Mouse (Mus musculus) MEL (cell line): ENCODE results near the gene Phykpl. TPM values are rescaled to one million over a fixed set of nuclear protein-coding genes. Genes with fewer than 3 reads are reported as not detected.
A peak's percentile ranks its signal among the peaks of the same experiment; 100 is the strongest.

ENCODE experiments used
- DNase-seq: peaks from one replicate; pipeline ENCODE4 v3.0.0; 2011; ENCODE audit warnings: low read depth, low spot score
- H3K27ac ChIP-seq: 2 replicates; pipeline ENCODE4 v1.5.1; 2012; ENCODE audit warnings: low read depth, mild to moderate bottlenecking, control low read depth, low read length, moderate library complexity; ENCODE audit not compliant: control insufficient read depth
- H3K27me3 ChIP-seq, 2 experiments: fragments of 150-350 bp in 1 of 2; sonication (generic) in 1 of 2; 2 replicates each; pipeline ENCODE4 v1.6.1; 2012; ENCODE audit warnings: low read length in 2 of 2, mild to moderate bottlenecking in 2 of 2, improper control_type of control experiment in 1 of 2, moderate library complexity in 1 of 2; ENCODE audit not compliant: insufficient read depth in 2 of 2, control insufficient read depth in 1 of 2
- H3K36me3 ChIP-seq, 2 experiments: 2 replicates each; pipeline ENCODE4 v1.6.1; 2012 to 2014; ENCODE audit warnings: low read length in 2 of 2, improper control_type of control experiment in 1 of 2, inconsistent platforms in 1 of 2, mild to moderate bottlenecking in 1 of 2; ENCODE audit not compliant: insufficient read depth in 2 of 2, control insufficient read depth in 1 of 2
- H3K4me1 ChIP-seq, 2 experiments: fragments of 150-350 bp in 1 of 2; sonication (generic) in 1 of 2; 2 replicates each; pipeline ENCODE4 v1.6.1; 2012; ENCODE audit warnings: low read length in 2 of 2, improper control_type of control experiment in 1 of 2, mild to moderate bottlenecking in 1 of 2; ENCODE audit not compliant: insufficient read depth in 2 of 2, control insufficient read depth in 1 of 2
- H3K4me3 ChIP-seq, 2 experiments: fragments of 150-350 bp in 1 of 2; sonication (generic) in 1 of 2; 2 replicates each; pipeline ENCODE4 v1.5.1; 2012; ENCODE audit warnings: low read depth in 2 of 2, low read length in 2 of 2, mild to moderate bottlenecking in 2 of 2, moderate library complexity in 2 of 2, control low read depth in 1 of 2, improper control_type of control experiment in 1 of 2; ENCODE audit not compliant: control insufficient read depth in 1 of 2, insufficient read depth in 1 of 2
- H3K79me2 ChIP-seq: 2 replicates; pipeline ENCODE4 v1.6.1; 2012; ENCODE audit warnings: mild to moderate bottlenecking, low read length, moderate library complexity; ENCODE audit not compliant: control insufficient read depth, poor library complexity, insufficient read depth
- H3K9ac ChIP-seq: 2 replicates; pipeline ENCODE4 v1.6.1; 2012; ENCODE audit warnings: low read depth, mild to moderate bottlenecking, control low read depth, low read length, moderate library complexity; ENCODE audit not compliant: control insufficient read depth, poor library complexity, severe bottlenecking
- H3K9me3 ChIP-seq: fragments of 150-350 bp; sonication (generic); replicated peaks from 2 replicates; pipeline ENCODE4 v1.6.1; 2012; ENCODE audit warnings: mild to moderate bottlenecking, low read length, improper control_type of control experiment, moderate library complexity; ENCODE audit not compliant: insufficient read depth
- CHD2 ChIP-seq: IDR thresholded peaks from 2 replicates; pipeline ENCODE4 v1.6.1; 2011; ENCODE audit warnings: low read length, improper control_type of control experiment
- CTCF ChIP-seq, 3 experiments: IDR thresholded peaks in 2 of 3; conservative IDR thresholded peaks in 1 of 3; 2 replicates each; pipeline ENCODE4 v1.5.1; 2011 to 2012; ENCODE audit warnings: low read length in 3 of 3, low read depth in 2 of 3, mild to moderate bottlenecking in 2 of 3, improper control_type of control experiment in 1 of 3, inconsistent platforms in 1 of 3, mixed read lengths in 1 of 3, moderate library complexity in 1 of 3; ENCODE audit not compliant: control insufficient read depth in 1 of 3, insufficient read depth in 1 of 3, poor library complexity in 1 of 3, severe bottlenecking in 1 of 3
- ELF1 ChIP-seq: IDR thresholded peaks from 2 replicates; pipeline ENCODE4 v1.6.1; 2014; ENCODE audit warnings: low read depth, mild to moderate bottlenecking, inconsistent platforms, low read length, improper control_type of control experiment, moderate library complexity
- JUND ChIP-seq: IDR thresholded peaks from 2 replicates; pipeline ENCODE4 v1.6.1; 2011; ENCODE audit warnings: low read depth, mild to moderate bottlenecking, improper control_type of control experiment, low read length
- MAFK ChIP-seq: IDR thresholded peaks from 2 replicates; pipeline ENCODE4 v1.6.1; 2011; ENCODE audit warnings: low read depth, mild to moderate bottlenecking, low read length, improper control_type of control experiment, borderline replicate concordance
- MEF2A ChIP-seq: IDR thresholded peaks from 2 replicates; pipeline ENCODE4 v1.6.1; 2014; ENCODE audit warnings: low read depth, mild to moderate bottlenecking, inconsistent platforms, low read length, improper control_type of control experiment; ENCODE audit not compliant: poor library complexity, insufficient replicate concordance, severe bottlenecking; ENCODE audit errors: extremely low read depth
- MXI1 ChIP-seq: IDR thresholded peaks from 2 replicates; pipeline ENCODE4 v1.6.1; 2011; ENCODE audit warnings: mild to moderate bottlenecking, low read depth, low read length, improper control_type of control experiment
- RAD21 ChIP-seq: IDR thresholded peaks from 2 replicates; pipeline ENCODE4 v1.6.1; 2011; ENCODE audit warnings: mild to moderate bottlenecking, low read depth, low read length, improper control_type of control experiment
- SMC3 ChIP-seq: IDR thresholded peaks from 2 replicates; pipeline ENCODE4 v1.6.1; 2011; ENCODE audit warnings: low read depth, low read length, improper control_type of control experiment
- TAL1 ChIP-seq: IDR thresholded peaks from 2 replicates; pipeline ENCODE4 v1.6.1; 2012; ENCODE audit warnings: mild to moderate bottlenecking, inconsistent platforms, low read length, moderate library complexity, mixed read lengths
- TCF12 ChIP-seq: IDR thresholded peaks from 2 replicates; pipeline ENCODE4 v1.6.1; 2014; ENCODE audit warnings: low read depth, mild to moderate bottlenecking, inconsistent platforms, low read length, improper control_type of control experiment, moderate library complexity
- ZNF384 ChIP-seq: IDR thresholded peaks from 2 replicates; pipeline ENCODE4 v1.6.1; 2012; ENCODE audit warnings: low read depth, mild to moderate bottlenecking, inconsistent platforms, low read length, improper control_type of control experiment
- polyA plus RNA-seq, 2 experiments: library from polyadenylated mRNA; stranded (reverse) in 1 of 2; unstranded in 1 of 2; fragments of >175 nt in 1 of 2; fragments of >200 nt in 1 of 2; gene quantifications; 2 replicates each; pipeline versions ENCODE4 v1.2.1 to v1.2.4; 2012; ENCODE audit warnings: low replicate concordance in 2 of 2, low read depth in 1 of 2; ENCODE audit not compliant: insufficient read length in 2 of 2, insufficient read depth in 1 of 2, missing spikeins in 1 of 2
- total RNA-seq: library from RNA; depleted of rRNA; stranded (reverse); fragments of 300-350 nt; gene quantifications from 2 replicates; pipeline ENCODE4 v1.2.3, GENCODE M21; 2012

The Phykpl gene
- total and polyA plus RNA-seq, 3 experiments, result 22.7 to 23.0 TPM; not detected in 1

DNA sequence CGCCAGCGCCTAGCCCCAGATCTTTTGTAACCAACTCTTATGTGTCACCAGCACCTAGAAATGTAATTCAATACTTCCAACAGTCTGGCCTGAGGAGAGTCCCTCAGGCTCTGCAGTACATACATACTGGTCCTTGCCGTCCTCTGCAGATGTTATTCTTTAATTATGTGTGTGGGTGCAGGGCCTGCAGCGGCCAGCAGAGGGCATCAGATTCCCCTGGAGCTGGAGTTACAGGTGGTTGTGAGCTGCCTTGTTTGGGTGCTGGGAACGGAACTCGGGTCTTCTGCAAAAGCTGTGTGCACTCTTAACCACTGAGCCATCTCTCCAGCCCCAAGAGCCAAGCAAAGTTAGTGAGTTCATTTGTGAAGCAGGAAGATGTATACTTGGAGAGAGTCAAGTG lies 18.6 kb upstream of the Phykpl start:
- Histone ChIP-seq H3K27me3 (peaks cover 1 to 5% of the 10 kb centered on the region in 2 experiments; a peak in 2 of 4 replicates), H3K4me3 (no peak overlapping the region), H3K9me3 (no peaks in the 10 kb centered on the region)
- TF ChIP-seq TCF12 (no peak), CHD2 (no peak), JUND (no peak), RAD21 (peak; percentile 28; the same call in 1 of the 2 replicates), ELF1 (no peak), SMC3 (peak; percentile 55), CTCF (IDR thresholded peaks at IDR 0.05 in 2 of 3, conservative IDR thresholded peaks at IDR 0.05 in 1 of 3; ENCODE audit: control insufficient read depth in 1 of 3, insufficient read depth in 1 of 3, low read depth in 2 of 3, low read length in 3 of 3, poor library complexity in 1 of 3, severe bottlenecking in 1 of 3) (peak; percentile 58 to 80 (median 61))
- TF ChIP-seq, all 39 proteins: peak for 3
- H3K27ac ChIP-seq, result no peak overlapping the region
- peak; percentile 54 for DNase-seq
- H3K79me2 ChIP-seq, result no peaks in the 10 kb centered on the region
- H3K36me3 ChIP-seq, result no peaks in the 10 kb centered on the region
- H3K4me1 ChIP-seq, result peaks cover 0 to 2% of the 10 kb centered on the region in 2 experiments; a peak in 1 of 4 replicates
- H3K9ac ChIP-seq, result no peak overlapping the region

GRCm38 (mm10) chr11:51568801-51569200 lies 15.8 kb upstream of the Phykpl start:
- no peak for DNase-seq
- Histone ChIP-seq H3K27ac (no peak overlapping the region), H3K9me3 (no peaks in the 10 kb centered on the region), H3K27me3 (peaks cover 0 to 5% of the 10 kb centered on the region in 2 experiments; a peak in 1 of 4 replicates), H3K4me1 (no peaks in the 10 kb centered on the region), H3K79me2 (no peaks in the 10 kb centered on the region), H3K9ac (no peak overlapping the region), H3K4me3 (no peak overlapping the region), H3K36me3 (no peaks in the 10 kb centered on the region)
- TF ChIP-seq MEF2A (no peak), MAFK (no peak), MXI1 (no peak)

DNA sequence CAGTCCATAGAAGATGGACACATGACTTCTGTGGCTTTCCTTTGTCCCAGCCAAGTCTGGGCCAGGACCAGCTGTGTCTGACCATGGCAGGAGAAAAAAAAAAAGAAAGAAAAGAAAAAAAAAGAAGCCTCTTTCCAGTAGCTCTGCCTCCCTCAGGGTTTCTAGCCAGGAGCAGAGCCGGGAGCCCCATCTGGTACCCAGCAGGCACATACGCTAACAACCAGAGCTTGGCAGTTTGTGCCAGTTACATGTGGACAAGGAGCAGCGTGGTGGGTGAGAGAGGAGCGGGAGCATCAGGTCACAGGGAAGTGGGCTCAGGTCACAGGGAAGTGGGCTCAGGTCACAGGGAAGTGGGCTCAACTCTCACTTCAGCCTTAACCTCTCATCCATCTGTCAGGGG lies 8.1 kb upstream of the Phykpl start:
- no peak for DNase-seq
- Histone ChIP-seq H3K27ac (no peak overlapping the region), H3K36me3 (no peaks in the 10 kb centered on the region), H3K9ac (no peak overlapping the region), H3K4me1 (no peaks in the 10 kb centered on the region), H3K9me3 (no peaks in the 10 kb centered on the region), H3K27me3 (no peaks in the 10 kb centered on the region), H3K79me2 (no peaks in the 10 kb centered on the region), H3K4me3 (no peak overlapping the region)
- no peak for TF ChIP-seq TAL1
- no peak for TF ChIP-seq CTCF (IDR thresholded peaks at IDR 0.05 in 2 of 3, conservative IDR thresholded peaks at IDR 0.05 in 1 of 3; ENCODE audit: control insufficient read depth in 1 of 3, insufficient read depth in 1 of 3, low read depth in 2 of 3, low read length in 3 of 3, poor library complexity in 1 of 3, severe bottlenecking in 1 of 3)
- 0 out of 2 replicates have a peak, but pooled peaks have one; percentile 16 for TF ChIP-seq ZNF384
